Mouse (Mus musculus): ENCODE data around the gene Ccpg1.

The Ccpg1 gene

GRCm38 (mm10) chr9:73045204-73045603 lies 60.0 kb downstream of the Ccpg1 start:
- in situ Hi-C loops (cut with MseI, MboI): loop anchor here in 1 of 2 experiments (5.0 kb wide), 1 partner anchor 42 kb away; no protein-coding TSS in a partner anchor

DNA sequence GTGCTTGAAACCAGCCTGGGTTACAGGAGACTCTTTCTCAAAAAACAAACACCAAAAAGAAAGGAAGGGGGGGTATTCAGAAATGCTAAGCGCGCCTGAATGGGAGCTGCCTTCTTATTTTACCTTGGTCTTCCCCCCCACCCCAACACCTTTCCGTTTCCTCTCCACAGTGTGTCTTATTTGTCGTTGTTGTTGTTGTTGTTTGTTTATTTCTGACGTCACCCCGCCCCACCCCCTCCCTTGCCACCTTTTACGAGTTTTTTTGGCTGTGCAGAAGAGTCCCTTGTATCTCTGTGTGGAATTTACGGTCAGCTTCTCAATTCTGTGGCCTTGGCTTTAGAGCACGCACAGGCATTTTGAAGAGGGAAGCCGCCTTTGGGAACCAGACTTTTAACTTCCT lies 60.5 kb downstream of the Ccpg1 start:
- in situ Hi-C loops (cut with MseI, MboI): loop anchor here in 1 of 2 experiments (5.0 kb wide), 1 partner anchor 42 kb away; no protein-coding TSS in a partner anchor

DNA sequence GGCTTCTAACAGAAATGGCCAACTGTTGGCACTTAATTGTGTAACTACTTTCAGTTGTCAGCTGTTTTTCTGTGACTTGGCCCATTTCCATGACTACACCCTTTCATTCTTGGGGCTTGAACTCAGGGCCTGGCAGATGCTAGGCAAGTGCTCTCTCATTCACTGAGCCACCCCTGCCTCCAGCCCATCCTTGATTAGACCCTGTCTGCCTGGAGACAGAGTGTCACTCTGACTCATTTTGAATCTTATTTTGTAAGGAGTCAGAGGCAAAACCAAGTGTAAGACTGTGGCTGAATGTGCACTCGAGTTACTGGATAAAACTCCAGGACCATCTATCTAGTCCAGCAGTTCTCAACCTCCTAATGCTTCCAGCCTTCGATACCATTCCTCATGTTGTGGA lies 62.7 kb downstream of the Ccpg1 start:
- in situ Hi-C loops (cut with MseI, MboI): loop anchor here in 1 of 2 experiments (5.0 kb wide), 1 partner anchor 39 kb away; no protein-coding TSS in a partner anchor

DNA sequence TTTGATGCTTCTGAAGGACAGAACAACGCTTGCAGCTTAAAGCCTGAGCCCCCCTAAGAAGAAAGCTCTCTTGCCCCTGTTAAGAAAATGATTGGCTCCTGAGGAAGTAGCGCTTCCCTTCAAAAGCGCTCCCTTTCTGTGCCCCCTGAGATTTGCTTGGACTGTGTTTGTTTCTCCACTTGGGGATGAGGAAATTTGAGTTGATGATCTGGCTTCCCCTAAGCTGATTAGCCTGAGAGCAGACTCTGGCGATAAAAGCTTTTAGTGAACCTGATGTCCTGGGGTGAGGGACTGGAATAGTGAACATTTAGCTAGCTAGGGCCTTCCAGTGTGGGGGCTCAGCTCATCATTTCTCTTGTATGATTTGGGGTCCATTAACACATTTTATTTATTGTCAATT lies 63.7 kb downstream of the Ccpg1 start:
- in situ Hi-C loops (cut with MseI, MboI): loop anchor here in 1 of 2 experiments (5.0 kb wide), 1 partner anchor 38 kb away; no protein-coding TSS in a partner anchor

DNA sequence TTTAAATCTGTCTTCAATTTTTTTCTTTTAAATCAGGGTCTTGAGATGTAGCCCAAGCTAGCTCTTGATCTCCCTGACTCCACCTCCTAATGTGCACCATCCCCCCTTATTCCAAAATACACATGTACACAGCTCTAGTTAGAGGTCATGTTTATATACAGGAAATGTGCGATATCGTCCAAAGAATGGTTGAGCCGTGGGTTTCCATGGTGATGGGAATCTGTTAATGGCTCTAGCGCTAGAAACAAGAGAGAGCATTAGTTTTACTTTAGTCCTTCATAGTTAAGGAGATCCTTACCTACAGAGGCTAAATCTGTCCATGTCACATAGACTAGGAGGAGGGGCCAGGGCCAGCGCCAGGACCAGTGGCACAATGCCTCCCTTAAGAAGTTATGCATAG lies 64.6 kb downstream of the Ccpg1 start:
- in situ Hi-C loops (cut with MseI, MboI): loop anchor here in 1 of 2 experiments (5.0 kb wide), 1 partner anchor 37 kb away; no protein-coding TSS in a partner anchor

- in situ Hi-C loops (cut with MseI, MboI): no loop called here
These were observed 65.4 kb downstream of the Ccpg1 start for GRCm38 (mm10) chr9:73050606-73051005.

DNA sequence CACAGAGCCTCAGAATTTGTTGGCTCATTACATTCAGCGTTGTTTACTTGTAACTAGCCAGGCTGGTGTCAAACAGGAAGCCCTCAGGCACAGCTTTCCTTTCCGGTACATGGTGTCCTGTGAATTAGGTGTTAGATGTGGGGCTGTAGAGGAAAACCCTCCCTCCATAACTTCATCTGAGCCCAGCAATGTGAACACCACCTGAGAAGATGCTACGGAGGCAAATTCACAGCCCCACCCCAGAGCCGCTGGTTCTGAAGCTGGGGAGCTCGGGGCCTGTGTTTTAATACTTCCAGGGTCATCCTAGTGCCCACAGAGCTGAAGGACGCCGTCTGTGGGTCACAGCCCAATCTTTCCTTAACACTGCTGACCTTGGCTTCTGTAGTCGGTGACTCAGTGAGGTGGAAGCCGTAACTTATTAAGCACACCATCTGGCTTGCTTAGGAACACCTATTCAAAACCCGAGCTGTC lies 70.2 kb downstream of the Ccpg1 start:
- in situ Hi-C loops (cut with MseI, MboI): no loop called here

- in situ Hi-C loops (cut with MseI, MboI): no loop called here
These were observed 74.0 kb downstream of the Ccpg1 start for GRCm38 (mm10) chr9:73059224-73059623.

GRCm38 (mm10) chr9:73063621-73064290 lies 78.5 kb downstream of the Ccpg1 start:
- in situ Hi-C loops (cut with MseI, MboI): no loop called here

Measured in mouse trophoblast stem cell (cell line).